Mouse (Mus musculus) heart, postnatal 0 days (tissue): ENCODE results near the gene Dlx4. TPM values are rescaled to one million over a fixed set of nuclear protein-coding genes. Genes with fewer than 3 reads are reported as not detected.

Experiments used
- ATAC-seq: fragments of 200-750 bp; cut with Nextera tagmentation; 2 replicates; pipeline ENCODE4 v1.8.0; 2017; ENCODE audit warnings: low read depth, moderate number of reproducible peaks, moderate library complexity; ENCODE audit not compliant: insufficient read depth
- DNase-seq: peaks from one replicate; pipeline ENCODE4 v3.0.0-alpha.2; 2016; ENCODE audit warnings: low spot score
- H3K27ac ChIP-seq: fragments of 300-500 bp; sonication (generic); 2 replicates; pipeline ENCODE4 v1.5.1; 2014; ENCODE audit warnings: low read depth, mild to moderate bottlenecking
- H3K27me3 ChIP-seq: fragments of 300-500 bp; sonication (generic); 2 replicates; pipeline ENCODE4 v1.6.1; 2014; ENCODE audit warnings: low read length, mixed read lengths; ENCODE audit not compliant: control insufficient read depth, insufficient read depth
- H3K36me3 ChIP-seq: fragments of 300-500 bp; sonication (generic); replicated peaks from 2 replicates; pipeline ENCODE4 v1.6.1; 2014; ENCODE audit warnings: low read length, mixed read lengths; ENCODE audit not compliant: control insufficient read depth, insufficient read depth
- H3K4me1 ChIP-seq: fragments of 300-500 bp; sonication (generic); 2 replicates; pipeline ENCODE4 v1.6.1; 2014; ENCODE audit warnings: antibody characterized with exemption; ENCODE audit not compliant: control insufficient read depth, insufficient read depth
- H3K4me2 ChIP-seq: fragments of 300-500 bp; sonication (generic); 2 replicates; pipeline ENCODE4 v1.6.1; 2014; ENCODE audit warnings: low read depth, mild to moderate bottlenecking, low read length, moderate library complexity
- H3K4me3 ChIP-seq: fragments of 300-500 bp; sonication (generic); 2 replicates; pipeline ENCODE4 v1.5.1; 2014; ENCODE audit warnings: low read depth, low read length
- H3K9ac ChIP-seq: fragments of 300-500 bp; sonication (generic); replicated peaks from 2 replicates; pipeline ENCODE4 v1.6.1; 2014; ENCODE audit warnings: low read depth, low read length, mixed read lengths
- H3K9me3 ChIP-seq: fragments of 300-500 bp; sonication (generic); replicated peaks from 2 replicates; pipeline ENCODE4 v1.6.1; 2016; ENCODE audit warnings: low read length; ENCODE audit not compliant: control insufficient read depth
- CTCF ChIP-seq: IDR thresholded peaks from 2 replicates; pipeline ENCODE4 v1.5.1; 2016; ENCODE audit warnings: antibody characterized with exemption, control low read depth, low read depth
- EP300 ChIP-seq: IDR thresholded peaks from 2 replicates; pipeline ENCODE4 v1.6.1; 2016; ENCODE audit warnings: antibody characterized with exemption, low read depth
- WGBS: fragments of 180-500 bp; shearing (Covaris S2); extraction: QIAGEN DNeasy Blood & Tissue Kit; methylation state at CpG from one replicate; pipeline ENCODE4 v1.1.7; 2014; 5-methylcytosine and 5-hydroxymethylcytosine counted together
- polyA plus RNA-seq: library from polyadenylated mRNA; unstranded; fragments of >200 nt; fragmentation: Nextera tagmentation; extraction: Ambion mirVana; gene quantifications from 2 replicates; pipeline ENCODE4 v1.2.1, GENCODE M21; 2015
- total RNA-seq: library from RNA; depleted of rRNA; stranded (reverse); fragments of >200 nt; gene quantifications from 2 replicates; pipeline ENCODE4 v1.2.3, GENCODE M21; 2014; ENCODE audit warnings: low replicate concordance; rRNA removed

The Dlx4 gene
- total and polyA plus RNA-seq, 2 experiments from 2014 or later: 0.05 TPM; not detected in 1

DNA sequence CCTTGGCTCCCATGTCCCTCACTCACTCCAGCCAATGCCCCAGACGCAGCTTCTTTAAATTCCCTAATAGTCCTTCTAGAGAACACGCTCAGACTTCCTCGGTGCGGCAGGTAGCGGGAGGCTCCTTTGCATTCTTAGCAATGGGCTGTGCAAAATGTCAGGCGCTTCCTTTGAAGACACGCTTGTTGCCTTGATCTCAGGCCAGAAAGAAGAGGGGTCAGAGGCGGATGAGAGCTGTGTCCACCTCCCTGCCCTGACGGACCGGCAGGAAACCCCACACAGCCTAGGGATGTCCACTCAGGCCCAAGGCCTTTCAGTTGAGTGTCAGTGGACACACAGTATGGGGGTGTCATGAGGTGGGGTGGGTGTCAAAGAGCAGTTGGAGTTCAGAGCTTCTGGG is 50.5 kb downstream of the Dlx4 start:
- peaks cover 10% of the 10 kb centered on the region for H3K4me1 ChIP-seq
- DNase-seq (no peak), ATAC-seq (no peak)
- no peak overlapping the region for H3K27ac ChIP-seq
- H3K36me3 ChIP-seq: no peaks in the 10 kb centered on the region
- no peak for TF ChIP-seq EP300
- TF ChIP-seq CTCF: no peak
- no peaks in the 10 kb centered on the region for H3K27me3 ChIP-seq
- H3K4me2 ChIP-seq: no peak overlapping the region
- H3K9me3 ChIP-seq: no peaks in the 10 kb centered on the region
- no peak overlapping the region for H3K9ac ChIP-seq
- H3K4me3 ChIP-seq: no peak overlapping the region
- WGBS: 87% methylated on average over 10 of the region's 10 CpGs

DNA sequence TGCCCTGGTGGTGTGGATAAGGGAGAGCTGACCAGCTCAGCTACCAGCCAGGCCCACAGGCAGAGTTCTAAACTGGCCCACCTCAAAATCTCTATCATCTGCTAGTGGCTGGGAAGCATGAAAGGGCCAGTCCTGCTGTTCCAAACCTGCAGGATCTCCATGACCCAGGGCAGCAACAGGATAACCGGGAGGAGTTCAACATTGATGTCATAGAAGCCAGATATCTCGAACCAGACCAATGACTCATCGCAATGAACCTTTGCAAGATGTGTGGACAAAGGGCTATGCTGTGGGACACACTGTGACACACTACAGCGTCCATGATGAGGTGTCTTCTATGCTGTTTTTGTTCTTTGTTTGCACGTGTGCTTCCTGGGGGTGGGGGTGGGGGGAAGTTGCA is 53.0 kb downstream of the Dlx4 start:
- no peak overlapping the region for H3K9ac ChIP-seq
- no peak overlapping the region for H3K4me3 ChIP-seq
- peaks cover 10% of the 10 kb centered on the region for H3K4me1 ChIP-seq
- H3K27me3 ChIP-seq: no peaks in the 10 kb centered on the region
- TF ChIP-seq CTCF (no peak), EP300 (no peak)
- H3K27ac ChIP-seq: no peak overlapping the region
- H3K4me2 ChIP-seq: no peak overlapping the region
- no peaks in the 10 kb centered on the region for H3K9me3 ChIP-seq
- ATAC-seq (peak; percentile 10; the same call in 1 of the 2 replicates), DNase-seq (no peak)
- 29% methylated on average over 5 of the region's 5 CpGs for WGBS
- H3K36me3 ChIP-seq: no peaks in the 10 kb centered on the region

Other genes with a start within 250 kb of the Dlx4 start
- 263 and 322 TPM in 2 replicates for gene Col1a1, start 210.0 kb downstream of the Dlx4 start, total RNA-seq
- gene Col1a1, start 210.0 kb downstream of the Dlx4 start, polyA plus RNA-seq: 334 and 345 TPM in 2 replicates
- gene Hils1, start 178.7 kb downstream of the Dlx4 start, total RNA-seq: not detected in 2 replicates
- 0.27 TPM in 1 of 2 replicates, not detected in the other for gene Hils1, start 178.7 kb downstream of the Dlx4 start, polyA plus RNA-seq
- gene Sgca, start 169.9 kb downstream of the Dlx4 start, total RNA-seq: 47.5 and 313 TPM in 2 replicates
- gene Sgca, start 169.9 kb downstream of the Dlx4 start, polyA plus RNA-seq: 62.2 and 62.4 TPM in 2 replicates
- 27.6 and 38.6 TPM in 2 replicates for gene Ppp1r9b, start 155.2 kb downstream of the Dlx4 start, total RNA-seq
- 4.5 and 4.7 TPM in 2 replicates for gene Ppp1r9b, start 155.2 kb downstream of the Dlx4 start, polyA plus RNA-seq
- gene Samd14, start 136.4 kb downstream of the Dlx4 start, total RNA-seq: 6.2 and 9.5 TPM in 2 replicates
- 4.6 and 4.8 TPM in 2 replicates for gene Samd14, start 136.4 kb downstream of the Dlx4 start, polyA plus RNA-seq
- gene Pdk2, start 104.9 kb downstream of the Dlx4 start, total RNA-seq: 121 and 168 TPM in 2 replicates
- 179 and 186 TPM in 2 replicates for gene Pdk2, start 104.9 kb downstream of the Dlx4 start, polyA plus RNA-seq
- gene Itga3, start 69.5 kb downstream of the Dlx4 start, total RNA-seq: 12.2 and 47.8 TPM in 2 replicates
- 6.6 and 7.2 TPM in 2 replicates for gene Itga3, start 69.5 kb downstream of the Dlx4 start, polyA plus RNA-seq
- not detected in 2 replicates for gene Dlx3, start 26.1 kb downstream of the Dlx4 start, total RNA-seq
- gene Dlx3, start 26.1 kb downstream of the Dlx4 start, polyA plus RNA-seq: not detected in 2 replicates
- not detected in 2 replicates for gene Tac4, start 115.3 kb upstream of the Dlx4 start, total RNA-seq
- gene Tac4, start 115.3 kb upstream of the Dlx4 start, polyA plus RNA-seq: not detected in 2 replicates
- gene Kat7, start 164.0 kb upstream of the Dlx4 start, total RNA-seq: 54.7 and 85.6 TPM in 2 replicates
- gene Kat7, start 164.0 kb upstream of the Dlx4 start, polyA plus RNA-seq: 28.5 and 29.9 TPM in 2 replicates
- gene Fam117a, start 190.8 kb upstream of the Dlx4 start, total RNA-seq: 5.0 and 5.6 TPM in 2 replicates
- 3.6 and 3.9 TPM in 2 replicates for gene Fam117a, start 190.8 kb upstream of the Dlx4 start, polyA plus RNA-seq
- gene Slc35b1, start 238.4 kb upstream of the Dlx4 start, total RNA-seq: 35.2 and 71.6 TPM in 2 replicates
- 70.3 TPM in 2 replicates for gene Slc35b1, start 238.4 kb upstream of the Dlx4 start, polyA plus RNA-seq